Mouse (Mus musculus): ENCODE data around the gene Atf7. TPM values are rescaled to one million over a fixed set of nuclear protein-coding genes. Genes with fewer than 3 reads are reported as not detected.

The Atf7 gene
- polyA plus RNA-seq, 1 experiment from 2014 or later = 22.1 TPM

GRCm38 (mm10) chr15:102625687-102626055 lies 407 bp upstream of the Atf7 start:
- whole genome bisulfite sequencing (ENCODE audit: insufficient replicate concordance) = under 1% methylated on average over 18 of the region's 18 CpGs
- Histone ChIP-seq H3K9ac (ENCODE audit: low read depth, low read length) (peak overlapping the region; percentile 82), H3K4me1 (ENCODE audit: control insufficient read depth, insufficient read depth, low read length) (peaks cover 10% of the 10 kb centered on the region; the same call in 1 of the 2 replicates), H3K27me3 (ENCODE audit: control insufficient read depth, insufficient read depth, low read length) (no peaks in the 10 kb centered on the region), H3K4me3 (ENCODE audit: low read depth, low read length) (peak overlapping the region; percentile 72), H3K27ac (ENCODE audit: low read depth, low read length) (peak overlapping the region; percentile 99), H3K4me2 (peak overlapping the region; percentile 90), H3K36me3 (ENCODE audit: control insufficient read depth, insufficient read depth, low read length) (no peaks in the 10 kb centered on the region), H3K9me3 (replicated peaks; ENCODE audit: control insufficient read depth, low read length) (no peaks in the 10 kb centered on the region)
- peak; percentile 7; the same call in 1 of the 2 replicates for ATAC-seq (replicated peaks; ENCODE audit: insufficient number of reproducible peaks, low FRiP score, low TSS enrichment)

GRCm38 (mm10) chr15:102624291-102624969 lies 834 bp downstream of the Atf7 start:
- Histone ChIP-seq H3K4me2 (peak overlapping the region; percentile 90), H3K27ac (ENCODE audit: low read depth, low read length) (peak overlapping the region; percentile 99), H3K36me3 (ENCODE audit: control insufficient read depth, insufficient read depth, low read length) (no peaks in the 10 kb centered on the region), H3K9ac (ENCODE audit: low read depth, low read length) (peak overlapping the region; percentile 82), H3K9me3 (replicated peaks; ENCODE audit: control insufficient read depth, low read length) (no peaks in the 10 kb centered on the region), H3K4me1 (ENCODE audit: control insufficient read depth, insufficient read depth, low read length) (peaks cover 10% of the 10 kb centered on the region; the same call in 1 of the 2 replicates), H3K4me3 (ENCODE audit: low read depth, low read length) (peak overlapping the region; percentile 72), H3K27me3 (ENCODE audit: control insufficient read depth, insufficient read depth, low read length) (no peaks in the 10 kb centered on the region)
- 0 out of 2 replicates have a peak, but pooled peaks have one; percentile 1 for ATAC-seq (replicated peaks; ENCODE audit: insufficient number of reproducible peaks, low FRiP score, low TSS enrichment)
- 5% methylated on average over 17 of the region's 17 CpGs for WGBS (ENCODE audit: insufficient replicate concordance)

- peaks cover 10% of the 10 kb centered on the region; the same call in 1 of the 2 replicates for H3K4me1 ChIP-seq (ENCODE audit: control insufficient read depth, insufficient read depth, low read length)
- no peaks in the 10 kb centered on the region for H3K36me3 ChIP-seq (ENCODE audit: control insufficient read depth, insufficient read depth, low read length)
- WGBS (ENCODE audit: insufficient replicate concordance) = 87% methylated on average over 3 of the region's 3 CpGs
- no peak overlapping the region for H3K4me3 ChIP-seq (ENCODE audit: low read depth, low read length)
- H3K27ac ChIP-seq (ENCODE audit: low read depth, low read length) = no peak overlapping the region
- no peak overlapping the region for H3K9ac ChIP-seq (ENCODE audit: low read depth, low read length)
- no peak for ATAC-seq (replicated peaks; ENCODE audit: insufficient number of reproducible peaks, low FRiP score, low TSS enrichment)
- H3K9me3 ChIP-seq (replicated peaks; ENCODE audit: control insufficient read depth, low read length) = no peaks in the 10 kb centered on the region
- H3K4me2 ChIP-seq = 0 out of 2 replicates have a peak overlapping the region, but pooled peaks have one; percentile 37
- H3K27me3 ChIP-seq (ENCODE audit: control insufficient read depth, insufficient read depth, low read length) = no peaks in the 10 kb centered on the region
Observed at GRCm38 (mm10) chr15:102623121-102623520, 2.1 kb downstream of the Atf7 start.

GRCm38 (mm10) chr15:102622536-102622935 lies 2.7 kb downstream of the Atf7 start:
- H3K9me3 ChIP-seq (replicated peaks; ENCODE audit: control insufficient read depth, low read length) = no peaks in the 10 kb centered on the region
- no peak overlapping the region for H3K4me2 ChIP-seq
- no peak for ATAC-seq (replicated peaks; ENCODE audit: insufficient number of reproducible peaks, low FRiP score, low TSS enrichment)
- H3K27me3 ChIP-seq (ENCODE audit: control insufficient read depth, insufficient read depth, low read length) = no peaks in the 10 kb centered on the region
- no peak overlapping the region for H3K9ac ChIP-seq (ENCODE audit: low read depth, low read length)
- no peak overlapping the region for H3K27ac ChIP-seq (ENCODE audit: low read depth, low read length)
- no peaks in the 10 kb centered on the region for H3K36me3 ChIP-seq (ENCODE audit: control insufficient read depth, insufficient read depth, low read length)
- H3K4me3 ChIP-seq (ENCODE audit: low read depth, low read length) = no peak overlapping the region
- peaks cover 10% of the 10 kb centered on the region; the same call in 1 of the 2 replicates for H3K4me1 ChIP-seq (ENCODE audit: control insufficient read depth, insufficient read depth, low read length)

- Histone ChIP-seq H3K4me2 (no peak overlapping the region), H3K4me3 (ENCODE audit: low read depth, low read length) (no peak overlapping the region), H3K9me3 (replicated peaks; ENCODE audit: control insufficient read depth, low read length) (no peaks in the 10 kb centered on the region), H3K27ac (ENCODE audit: low read depth, low read length) (no peak overlapping the region), H3K27me3 (ENCODE audit: control insufficient read depth, insufficient read depth, low read length) (no peaks in the 10 kb centered on the region), H3K4me1 (ENCODE audit: control insufficient read depth, insufficient read depth, low read length) (peaks cover 8% of the 10 kb centered on the region; the same call in 1 of the 2 replicates), H3K36me3 (ENCODE audit: control insufficient read depth, insufficient read depth, low read length) (no peaks in the 10 kb centered on the region), H3K9ac (ENCODE audit: low read depth, low read length) (no peak overlapping the region)
- 97% methylated on average over 1 of the region's 1 CpGs for WGBS (ENCODE audit: insufficient replicate concordance)
- ATAC-seq (replicated peaks; ENCODE audit: insufficient number of reproducible peaks, low FRiP score, low TSS enrichment) = no peak
Observed at GRCm38 (mm10) chr15:102620765-102621164, 4.5 kb downstream of the Atf7 start.

GRCm38 (mm10) chr15:102619486-102619885 lies 5.8 kb downstream of the Atf7 start:
- H3K27ac ChIP-seq (ENCODE audit: low read depth, low read length) = no peak overlapping the region
- H3K4me1 ChIP-seq (ENCODE audit: control insufficient read depth, insufficient read depth, low read length) = peaks cover 8% of the 10 kb centered on the region; the same call in 1 of the 2 replicates
- no peak overlapping the region for H3K4me2 ChIP-seq
- H3K9ac ChIP-seq (ENCODE audit: low read depth, low read length) = no peak overlapping the region
- H3K4me3 ChIP-seq (ENCODE audit: low read depth, low read length) = no peak overlapping the region
- no peaks in the 10 kb centered on the region for H3K9me3 ChIP-seq (replicated peaks; ENCODE audit: control insufficient read depth, low read length)
- 98% methylated on average over 5 of the region's 5 CpGs for WGBS (ENCODE audit: insufficient replicate concordance)
- no peak for ATAC-seq (replicated peaks; ENCODE audit: insufficient number of reproducible peaks, low FRiP score, low TSS enrichment)
- H3K36me3 ChIP-seq (ENCODE audit: control insufficient read depth, insufficient read depth, low read length) = no peaks in the 10 kb centered on the region
- H3K27me3 ChIP-seq (ENCODE audit: control insufficient read depth, insufficient read depth, low read length) = no peaks in the 10 kb centered on the region

GRCm38 (mm10) chr15:102617654-102618053 lies 7.6 kb downstream of the Atf7 start:
- Histone ChIP-seq H3K9me3 (replicated peaks; ENCODE audit: control insufficient read depth, low read length) (no peaks in the 10 kb centered on the region), H3K4me1 (ENCODE audit: control insufficient read depth, insufficient read depth, low read length) (peaks cover 3% of the 10 kb centered on the region; the same call in 1 of the 2 replicates), H3K4me2 (no peak overlapping the region), H3K4me3 (ENCODE audit: low read depth, low read length) (no peak overlapping the region), H3K27me3 (ENCODE audit: control insufficient read depth, insufficient read depth, low read length) (no peaks in the 10 kb centered on the region), H3K9ac (ENCODE audit: low read depth, low read length) (no peak overlapping the region), H3K27ac (ENCODE audit: low read depth, low read length) (no peak overlapping the region), H3K36me3 (ENCODE audit: control insufficient read depth, insufficient read depth, low read length) (no peaks in the 10 kb centered on the region)
- WGBS (ENCODE audit: insufficient replicate concordance) = 92% methylated on average over 1 of the region's 1 CpGs
- ATAC-seq (replicated peaks; ENCODE audit: insufficient number of reproducible peaks, low FRiP score, low TSS enrichment) = no peak

GRCm38 (mm10) chr15:102616174-102616573 lies 9.1 kb downstream of the Atf7 start:
- no peak for ATAC-seq (replicated peaks; ENCODE audit: insufficient number of reproducible peaks, low FRiP score, low TSS enrichment)
- Histone ChIP-seq H3K4me1 (ENCODE audit: control insufficient read depth, insufficient read depth, low read length) (peaks cover 3% of the 10 kb centered on the region; the same call in 1 of the 2 replicates), H3K4me3 (ENCODE audit: low read depth, low read length) (no peak overlapping the region), H3K36me3 (ENCODE audit: control insufficient read depth, insufficient read depth, low read length) (no peaks in the 10 kb centered on the region), H3K27ac (ENCODE audit: low read depth, low read length) (no peak overlapping the region), H3K9ac (ENCODE audit: low read depth, low read length) (no peak overlapping the region), H3K4me2 (no peak overlapping the region), H3K27me3 (ENCODE audit: control insufficient read depth, insufficient read depth, low read length) (no peaks in the 10 kb centered on the region), H3K9me3 (replicated peaks; ENCODE audit: control insufficient read depth, low read length) (no peaks in the 10 kb centered on the region)
- WGBS (ENCODE audit: insufficient replicate concordance) = 91% methylated on average over 2 of the region's 2 CpGs

- Histone ChIP-seq H3K9ac (ENCODE audit: low read depth, low read length) (no peak overlapping the region), H3K9me3 (replicated peaks; ENCODE audit: control insufficient read depth, low read length) (no peaks in the 10 kb centered on the region), H3K27me3 (ENCODE audit: control insufficient read depth, insufficient read depth, low read length) (no peaks in the 10 kb centered on the region), H3K4me2 (no peak overlapping the region), H3K36me3 (ENCODE audit: control insufficient read depth, insufficient read depth, low read length) (no peaks in the 10 kb centered on the region), H3K4me1 (ENCODE audit: control insufficient read depth, insufficient read depth, low read length) (peaks cover 3% of the 10 kb centered on the region; the same call in 1 of the 2 replicates), H3K27ac (ENCODE audit: low read depth, low read length) (no peak overlapping the region), H3K4me3 (ENCODE audit: low read depth, low read length) (no peak overlapping the region)
- ATAC-seq (replicated peaks; ENCODE audit: insufficient number of reproducible peaks, low FRiP score, low TSS enrichment) = no peak
Observed at GRCm38 (mm10) chr15:102614224-102614623, 11.0 kb downstream of the Atf7 start.
